Mouse (Mus musculus): ENCODE results near the gene Ceacam1. TPM values are rescaled to one million over a fixed set of nuclear protein-coding genes. Genes with fewer than 3 reads are reported as not detected.

Gene Ceacam1
- total and polyA plus RNA-seq, 3 experiments = 3.1 to 25.1 (median 5.9) TPM

DNA sequence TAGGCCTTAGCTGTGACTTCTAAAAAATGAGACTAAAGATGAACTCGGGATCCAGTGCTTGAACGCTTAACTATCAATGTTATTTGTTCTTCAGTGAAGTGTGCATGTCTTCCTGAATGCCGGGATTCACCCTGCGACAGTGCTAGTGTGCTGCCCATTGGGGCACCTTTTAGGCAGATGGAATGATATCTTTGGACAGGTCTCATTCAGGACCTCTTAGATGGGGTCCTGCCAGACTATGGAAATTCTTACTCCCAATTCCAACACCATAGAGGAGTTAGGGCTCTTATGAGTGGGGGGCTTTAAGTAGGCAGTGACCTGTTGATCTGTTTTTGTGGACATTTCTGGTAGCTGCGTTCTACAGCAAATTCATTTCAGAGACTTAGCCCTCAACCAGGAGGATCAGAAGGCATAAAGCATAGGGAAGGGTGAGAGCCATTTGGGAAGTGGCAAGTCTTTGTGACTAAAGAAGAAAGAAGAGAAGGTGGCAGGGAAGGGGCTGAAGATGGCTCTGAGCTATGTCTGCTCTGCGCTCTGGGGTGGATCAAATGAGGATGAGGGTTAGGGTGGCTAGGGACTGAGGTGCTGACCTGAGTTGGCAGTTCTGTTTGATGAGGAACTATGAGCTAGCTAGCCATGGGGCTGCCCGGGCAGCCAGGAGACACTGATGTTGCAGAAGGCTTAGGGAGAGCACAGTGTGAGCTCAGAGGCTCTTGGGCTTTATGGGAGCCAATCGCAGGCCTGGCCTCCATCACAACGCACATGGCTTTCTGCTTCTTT is 43.4 kb downstream of the Ceacam1 start:
- TF ChIP-seq POLR2AphosphoS2 (IDR thresholded peaks at IDR 0.05; ENCODE audit: low read depth, low read length) (no peak), E2F4 (IDR thresholded peaks at IDR 0.05; ENCODE audit: insufficient replicate concordance, low read depth, low read length) (no peak), CTCF (conservative IDR thresholded peaks at IDR 0.05 in 1 of 2, IDR thresholded peaks at IDR 0.05 in 1 of 2; ENCODE audit: low read depth in 2 of 2, low read length in 2 of 2) (no peak), MEF2A (IDR thresholded peaks at IDR 0.05; ENCODE audit: borderline replicate concordance, low read depth, low read length) (no peak), GABPA (IDR thresholded peaks at IDR 0.05; ENCODE audit: insufficient replicate concordance, low read depth, low read length) (no peak), USF2 (conservative IDR thresholded peaks at IDR 0.05; ENCODE audit: low read depth, low read length) (no peak), UBTF (IDR thresholded peaks at IDR 0.05; ENCODE audit: low read depth, low read length) (no peak), RCOR1 (conservative IDR thresholded peaks at IDR 0.05; ENCODE audit: low read depth, low read length) (no peak), HCFC1 (IDR thresholded peaks at IDR 0.05; ENCODE audit: low read depth, low read length) (no peak), POLR2A (IDR thresholded peaks at IDR 0.05; ENCODE audit: low read depth, low read length) (no peak; the same call in 1 of the 2 replicates), USF1 (IDR thresholded peaks at IDR 0.05; ENCODE audit: low read depth, low read length) (no peak), TBP (conservative IDR thresholded peaks at IDR 0.05; ENCODE audit: low read depth, low read length) (no peak), JUN (IDR thresholded peaks at IDR 0.05; ENCODE audit: insufficient read depth, low read depth, low read length) (no peak), CHD2 (IDR thresholded peaks at IDR 0.05; ENCODE audit: low read length) (no peak), ZMIZ1 (IDR thresholded peaks at IDR 0.05; ENCODE audit: low read depth, low read length) (no peak)
- no peaks in the 10 kb centered on the region for H3K9me3 ChIP-seq (replicated peaks; ENCODE audit: low read length)
- H3K36me3 ChIP-seq (replicated peaks in 1 of 2; ENCODE audit: control insufficient read depth in 1 of 2, insufficient read depth in 1 of 2, low read length in 1 of 2) = no peaks in the 10 kb centered on the region
- dilution Hi-C loops (cut with MboI; ENCODE audit: extremely low pct_ligation_motif_present, extremely low pct_unique_long_range_greater_than_20kb, low sequenced_read_pairs) (no loop called here), in situ Hi-C loops (cut with MboI; ENCODE audit: low pct_ligation_motif_present, low pct_unique_long_range_greater_than_20kb, low sequenced_read_pairs) (loop anchor here (5.0 kb wide), 2 partner anchors 43 to 163 kb away; partner anchors contain the start of gene Ceacam1)
- no peak overlapping the region for H3K4me3 ChIP-seq (replicated peaks in 1 of 3; ENCODE audit: low read depth in 2 of 3, low read length in 2 of 3, poor library complexity in 1 of 3)
- H3K4me2 ChIP-seq (ENCODE audit: insufficient read depth, low read depth, poor library complexity, severe bottlenecking) = peak overlapping the region; percentile 54
- H3K4me1 ChIP-seq (ENCODE audit: control insufficient read depth in 1 of 2, insufficient read depth in 2 of 2) = peaks cover 32 to 82% of the 10 kb centered on the region in 2 experiments
- peak overlapping the region; percentile 87 for H3K27ac ChIP-seq (ENCODE audit: insufficient read depth, low read depth)
- no peaks in the 10 kb centered on the region for H3K27me3 ChIP-seq (replicated peaks)
- DNase-seq (ENCODE audit: extremely low read depth) = no peak
- no peaks in the 10 kb centered on the region for H3K79me2 ChIP-seq (replicated peaks; ENCODE audit: control insufficient read depth, extremely low read depth, insufficient read depth, poor library complexity, severe bottlenecking)
- H3K9ac ChIP-seq (ENCODE audit: insufficient read depth, low read depth) = peak overlapping the region; percentile 50

DNA sequence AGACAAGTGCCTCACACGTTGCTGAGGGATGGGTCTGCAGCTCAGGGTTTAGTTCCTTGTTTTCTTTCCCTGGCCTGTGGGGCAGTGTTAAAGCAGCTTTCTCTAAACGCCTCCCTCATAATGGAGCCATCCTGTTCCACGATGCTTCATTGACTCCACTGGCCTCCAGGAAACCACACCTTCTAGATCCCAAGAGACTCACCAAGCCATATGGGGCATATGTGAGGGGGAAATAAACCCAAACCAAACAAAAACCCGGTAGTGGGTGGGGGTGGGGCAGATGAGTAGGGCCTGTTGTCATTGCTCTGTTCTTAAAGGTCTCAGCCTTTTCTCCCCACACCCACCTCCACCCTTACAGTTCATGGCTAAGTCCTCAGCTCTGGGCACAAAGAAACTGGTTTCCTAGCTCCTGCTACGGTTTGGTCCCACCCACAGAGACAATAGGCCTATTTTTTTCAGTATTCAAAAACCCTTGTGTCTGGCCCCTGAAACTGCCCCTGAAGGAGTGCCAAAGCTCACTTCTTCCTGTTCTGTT is 44.3 kb downstream of the Ceacam1 start:
- peak; percentile 94 for DNase-seq (ENCODE audit: extremely low read depth)
- in situ Hi-C loops (cut with MboI; ENCODE audit: low pct_ligation_motif_present, low pct_unique_long_range_greater_than_20kb, low sequenced_read_pairs) = loop anchor here (5.0 kb wide), 2 partner anchors 44 to 164 kb away; partner anchors contain the start of gene Ceacam1
- peaks cover 34 to 84% of the 10 kb centered on the region in 2 experiments for H3K4me1 ChIP-seq (ENCODE audit: control insufficient read depth in 1 of 2, insufficient read depth in 2 of 2)
- no peak for TF ChIP-seq GABPA (IDR thresholded peaks at IDR 0.05; ENCODE audit: insufficient replicate concordance, low read depth, low read length)
- TF ChIP-seq EP300 (IDR thresholded peaks at IDR 0.05; ENCODE audit: low read length) = peak; percentile 61
- no peak; the same call in 1 of the 2 replicates for TF ChIP-seq SMC3 (IDR thresholded peaks at IDR 0.05; ENCODE audit: low read depth, low read length)
- no peak for TF ChIP-seq RCOR1 (conservative IDR thresholded peaks at IDR 0.05; ENCODE audit: low read depth, low read length)
- peak; percentile 58 for TF ChIP-seq HCFC1 (IDR thresholded peaks at IDR 0.05; ENCODE audit: low read depth, low read length)
- TF ChIP-seq SIN3A (IDR thresholded peaks at IDR 0.05; ENCODE audit: low read length) = no peak; the same call in 1 of the 2 replicates
- no peak for TF ChIP-seq JUN (IDR thresholded peaks at IDR 0.05; ENCODE audit: insufficient read depth, low read depth, low read length)
- TF ChIP-seq ETS1 (conservative IDR thresholded peaks at IDR 0.05; ENCODE audit: low read depth, low read length) = peak; percentile 75
- peak; percentile 70 for TF ChIP-seq ELF1 (IDR thresholded peaks at IDR 0.05; ENCODE audit: low read depth, low read length)
- TF ChIP-seq CHD1 (IDR thresholded peaks at IDR 0.05; ENCODE audit: low read depth, low read length) = no peak
- no peak for TF ChIP-seq USF2 (conservative IDR thresholded peaks at IDR 0.05; ENCODE audit: low read depth, low read length)
- no peak for TF ChIP-seq ZMIZ1 (IDR thresholded peaks at IDR 0.05; ENCODE audit: low read depth, low read length)
- TF ChIP-seq MXI1 (IDR thresholded peaks at IDR 0.05; ENCODE audit: low read depth, low read length) = no peak; the same call in 1 of the 2 replicates
- TF ChIP-seq PAX5 (IDR thresholded peaks at IDR 0.05; ENCODE audit: low read length) = no peak
- TF ChIP-seq USF1 (IDR thresholded peaks at IDR 0.05; ENCODE audit: low read depth, low read length) = no peak
- TF ChIP-seq NELFE (IDR thresholded peaks at IDR 0.05; ENCODE audit: low read depth, low read length) = no peak
- TF ChIP-seq E2F4 (IDR thresholded peaks at IDR 0.05; ENCODE audit: insufficient replicate concordance, low read depth, low read length) = no peak
- TF ChIP-seq POLR2AphosphoS2 (IDR thresholded peaks at IDR 0.05; ENCODE audit: low read depth, low read length) = no peak
- peak; percentile 65 for TF ChIP-seq MAX (IDR thresholded peaks at IDR 0.05; ENCODE audit: low read length)
- no peak for TF ChIP-seq ZKSCAN1 (IDR thresholded peaks at IDR 0.05; ENCODE audit: borderline replicate concordance, low read depth, low read length)
- TF ChIP-seq CHD2 (IDR thresholded peaks at IDR 0.05; ENCODE audit: low read length) = peak; percentile 92
- TF ChIP-seq KAT2A (IDR thresholded peaks at IDR 0.05; ENCODE audit: insufficient replicate concordance, low read length) = 0 out of 2 replicates have a peak, but pooled peaks have one; percentile 39
- no peak for TF ChIP-seq NRF1 (IDR thresholded peaks at IDR 0.05; ENCODE audit: low read depth, low read length)

More for the DNA sequence above, 44.3 kb downstream of the Ceacam1 start:
- no peaks in the 10 kb centered on the region for H3K79me2 ChIP-seq (replicated peaks; ENCODE audit: control insufficient read depth, extremely low read depth, insufficient read depth, poor library complexity, severe bottlenecking)
- H3K9me3 ChIP-seq (replicated peaks; ENCODE audit: low read length) = no peaks in the 10 kb centered on the region
- no peaks in the 10 kb centered on the region for H3K36me3 ChIP-seq (replicated peaks in 1 of 2; ENCODE audit: control insufficient read depth in 1 of 2, insufficient read depth in 1 of 2, low read length in 1 of 2)
- no peak overlapping the region for H3K4me3 ChIP-seq (replicated peaks in 1 of 3; ENCODE audit: low read depth in 2 of 3, low read length in 2 of 3, poor library complexity in 1 of 3)
- H3K27ac ChIP-seq (ENCODE audit: insufficient read depth, low read depth) = peak overlapping the region; percentile 86
- H3K9ac ChIP-seq (ENCODE audit: insufficient read depth, low read depth) = peak overlapping the region; percentile 28
- no peaks in the 10 kb centered on the region for H3K27me3 ChIP-seq (replicated peaks)
- H3K4me2 ChIP-seq (ENCODE audit: insufficient read depth, low read depth, poor library complexity, severe bottlenecking) = peak overlapping the region; percentile 54
- dilution Hi-C loops (cut with MboI; ENCODE audit: extremely low pct_ligation_motif_present, extremely low pct_unique_long_range_greater_than_20kb, low sequenced_read_pairs) = no loop called here
